Mouse (Mus musculus): ENCODE data around the gene Spsb4.

Gene Spsb4

GRCm38 (mm10) chr9:96904360-96905355, 114.0 kb downstream of the Spsb4 start:
- DNase-seq (ENCODE audit: low read depth, low spot score), result no peak

DNA sequence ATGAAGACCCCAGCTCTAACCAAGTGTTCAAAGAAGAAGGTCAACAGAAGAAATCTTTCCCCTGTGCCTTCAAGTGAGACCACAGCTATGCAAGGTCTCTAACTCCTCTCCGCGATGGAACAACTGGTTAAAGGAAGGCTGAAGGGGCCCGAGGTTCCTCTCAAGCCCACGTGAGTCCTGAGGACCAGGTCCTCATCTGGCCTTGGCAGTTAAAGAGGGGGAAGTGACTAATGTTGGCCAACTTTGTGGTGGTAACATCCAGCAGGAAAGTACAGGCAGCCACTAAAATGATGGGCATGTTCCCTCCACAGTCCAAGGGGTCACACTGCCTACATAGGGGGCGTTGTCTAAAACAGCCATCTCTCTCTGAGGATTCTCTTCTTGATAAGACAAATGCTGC, 118.9 kb downstream of the Spsb4 start:
- DNase-seq (ENCODE audit: low read depth, low spot score), result no peak

DNA sequence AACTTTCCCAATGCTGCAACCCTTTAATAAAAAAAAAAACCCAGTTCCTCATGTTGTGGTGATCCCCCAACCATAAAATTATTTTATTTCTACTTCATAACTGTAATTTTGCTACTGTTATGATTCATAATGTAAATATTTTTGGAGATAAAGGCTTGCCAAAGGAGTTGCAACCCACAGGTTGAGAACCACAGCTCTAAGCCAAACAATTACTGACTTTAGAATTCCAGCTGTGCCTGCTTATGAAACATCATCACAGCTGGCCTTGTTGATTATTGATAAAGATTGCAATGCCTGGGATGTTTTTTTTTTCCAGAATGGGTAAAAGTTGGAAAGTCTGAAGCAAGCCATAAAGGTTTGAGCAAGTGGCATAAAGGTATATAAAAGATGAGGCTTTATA, 119.6 kb downstream of the Spsb4 start:
- no peak for DNase-seq (ENCODE audit: low read depth, low spot score)

GRCm38 (mm10) chr9:96896690-96897089, 122.0 kb downstream of the Spsb4 start:
- no peak for DNase-seq (ENCODE audit: low read depth, low spot score)

GRCm38 (mm10) chr9:96893582-96893981, 125.1 kb downstream of the Spsb4 start:
- DNase-seq (ENCODE audit: low read depth, low spot score), result no peak
